Mouse (Mus musculus) layer of hippocampus, postnatal 25 days (tissue): ENCODE measurements around the gene Insr. TPM values are rescaled to one million over a fixed set of nuclear protein-coding genes. Genes with fewer than 3 reads are reported as not detected.
"Not testable (repeated sequence)": the region's sequence is repeated elsewhere in the genome, so short reads cannot be mapped to it uniquely, and the experiment has no call there.

Experiments
- DNase-seq, 2 experiments: peaks; one replicate each; pipeline ENCODE4 v3.0.0; 2022; ENCODE audit warnings: mixed read lengths in 2 of 2, low spot score in 1 of 2; ENCODE audit errors: extremely low spot score in 1 of 2
- total RNA-seq, 2 experiments: library from RNA; stranded (reverse); gene quantifications; 2 replicates each; pipeline ENCODE4 v1.2.3; 2021

Insr gene
- total RNA-seq = 10 to 100 TPM; 40.9 to 52.6 TPM

DNA sequence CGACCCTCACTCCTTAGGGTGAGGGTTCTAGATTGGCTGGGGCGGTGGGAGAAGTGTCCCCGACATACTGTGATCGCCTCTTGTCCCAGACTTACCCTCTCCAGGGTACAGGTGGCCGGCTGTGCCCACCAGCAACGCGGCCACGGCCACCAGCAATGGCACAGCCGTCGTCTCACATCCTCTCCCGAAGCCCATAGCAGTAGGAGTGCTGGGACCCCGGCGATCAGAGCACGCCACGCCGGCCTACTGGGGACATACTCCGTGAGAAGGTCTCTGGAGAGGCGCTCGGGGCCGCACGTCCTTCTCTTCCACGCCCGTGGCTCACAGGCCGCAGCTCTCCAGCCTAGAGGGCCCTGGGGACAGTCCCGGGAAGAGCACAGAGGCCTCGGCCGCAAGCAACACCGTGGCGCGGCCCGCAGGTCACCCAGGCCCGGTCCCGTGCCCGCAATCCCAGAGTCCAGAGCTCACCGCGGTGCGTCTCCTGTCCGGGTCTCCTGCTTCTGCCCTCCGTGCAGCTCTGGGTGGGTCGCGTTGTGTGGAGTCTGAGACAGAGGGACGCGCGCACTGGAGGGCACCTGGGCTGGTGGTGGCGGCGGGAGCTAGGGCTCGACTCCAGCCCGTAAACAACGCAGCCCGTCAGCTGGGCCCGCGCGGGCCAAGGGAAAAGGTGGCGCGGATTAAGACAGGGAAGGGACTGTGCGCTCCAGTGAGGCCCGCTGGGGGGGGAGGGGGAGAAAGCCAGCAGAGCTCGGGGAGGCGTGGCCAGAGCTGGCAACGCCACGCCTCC lies at the start of gene Insr:
Insr (minus strand) TSS at position 684 of the 787 bp plus-strand sequence.
- DNase-seq = peak; percentile 94 to 95

GRCm38 (mm10) chr8:3327538-3328245 lies 48.3 kb upstream of the Insr start:
- no peak for DNase-seq

GRCm38 (mm10) chr8:3327056-3327455 lies 47.6 kb upstream of the Insr start:
- DNase-seq = no peak

- no peak for DNase-seq
These were observed 44.8 kb upstream of the Insr start for GRCm38 (mm10) chr8:3324253-3324652.

DNA sequence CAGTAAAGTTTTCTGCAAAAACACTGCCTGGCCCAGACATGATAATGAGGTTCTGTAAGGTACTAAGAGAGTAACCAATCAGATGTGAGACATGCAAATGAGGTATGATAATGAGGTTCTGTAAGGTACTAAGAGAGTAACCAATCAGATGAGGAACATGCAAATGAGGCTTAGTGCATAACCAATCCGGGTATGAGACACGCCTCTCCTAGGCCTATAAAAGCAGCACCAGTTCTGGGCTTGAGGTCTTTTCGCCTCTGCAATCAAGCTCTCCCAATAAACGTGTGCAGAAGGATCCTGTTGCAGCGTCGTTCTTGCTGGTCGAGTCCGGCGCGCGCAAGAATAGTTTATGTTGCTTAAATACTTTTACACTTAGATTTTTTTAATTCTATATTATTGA lies 39.9 kb upstream of the Insr start:
- DNase-seq = not testable (repeated sequence)

DNA sequence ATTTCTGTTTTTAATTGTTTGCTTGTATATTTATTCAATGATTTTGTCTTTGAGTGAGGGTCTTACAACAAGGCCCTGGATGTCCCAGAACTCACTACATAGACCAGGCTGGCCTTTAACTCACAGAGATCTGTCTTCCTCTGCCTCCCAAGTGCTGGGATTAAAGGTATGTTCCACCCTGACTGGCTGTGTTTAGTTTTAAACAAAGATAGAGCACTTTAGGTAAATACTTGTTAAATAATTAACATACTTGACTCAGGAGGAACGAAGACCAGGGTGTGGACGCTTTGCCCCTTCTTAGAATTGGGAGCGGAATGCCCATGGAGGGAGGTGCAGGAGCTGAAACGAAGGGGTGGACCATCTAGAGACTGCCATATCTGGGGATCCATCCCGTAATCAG lies 37.2 kb upstream of the Insr start:
- no peak for DNase-seq

DNA sequence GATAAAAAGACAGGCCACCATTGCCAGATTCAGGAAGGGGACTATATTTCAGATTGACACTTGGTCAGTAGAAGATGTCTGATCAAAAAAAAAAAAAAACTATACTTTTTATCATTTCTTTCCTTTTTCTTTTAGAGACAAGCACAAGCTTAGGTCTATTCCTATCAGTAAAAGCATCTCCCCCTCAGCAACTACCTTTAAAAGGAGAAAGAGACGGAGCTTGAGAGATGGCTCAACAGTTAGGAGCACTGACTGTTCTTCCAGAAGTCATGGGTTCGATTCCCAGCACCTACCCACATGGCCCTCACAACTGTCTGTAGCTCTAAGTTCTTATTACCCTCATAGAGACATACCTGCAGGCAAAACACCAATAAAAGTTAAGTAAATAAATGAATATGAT lies 34.9 kb upstream of the Insr start:
- DNase-seq = no peak

GRCm38 (mm10) chr8:3313843-3314242 lies 34.4 kb upstream of the Insr start:
- DNase-seq = no peak

DNA sequence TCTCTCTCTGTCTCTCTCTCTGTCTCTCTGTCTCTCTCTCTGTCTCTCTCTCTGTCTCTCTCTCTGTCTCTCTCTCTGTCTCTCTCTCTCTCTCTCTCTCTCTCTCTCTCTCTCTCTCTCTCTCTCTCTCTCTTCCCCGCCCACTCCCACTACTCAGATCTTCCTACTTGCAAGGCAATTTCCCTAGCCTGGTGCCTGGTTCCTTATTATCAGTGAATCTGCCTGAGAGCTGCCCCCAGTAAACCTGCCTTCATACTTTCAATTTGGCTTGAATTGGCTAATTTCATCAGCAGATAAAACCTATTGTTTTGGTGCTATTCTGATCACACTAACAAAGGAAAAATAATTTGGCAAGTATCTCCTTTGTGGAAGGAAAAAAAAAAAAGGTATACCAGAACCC lies 34.0 kb upstream of the Insr start:
- DNase-seq = not testable (repeated sequence)

DNA sequence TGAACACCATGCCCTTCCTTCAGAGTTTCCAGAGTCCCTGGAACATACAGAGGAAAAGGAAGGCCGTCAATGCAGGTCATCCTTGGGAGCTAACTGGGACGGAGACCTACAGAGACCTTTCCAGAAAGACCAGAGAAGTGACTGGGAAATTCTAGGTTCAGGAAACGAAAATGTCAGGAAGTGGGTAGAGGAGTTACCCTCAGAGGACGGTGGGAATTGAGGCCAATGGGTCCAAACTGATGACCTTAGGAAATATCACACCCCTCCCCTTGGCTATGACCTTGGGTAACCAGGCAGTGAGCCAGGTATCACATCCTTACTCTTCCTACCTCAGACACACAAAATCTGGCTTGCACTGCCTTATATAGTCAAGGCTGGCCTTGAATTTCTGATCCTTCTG lies 32.1 kb upstream of the Insr start:
- no peak for DNase-seq

- DNase-seq = no peak
These were observed 30.2 kb upstream of the Insr start for GRCm38 (mm10) chr8:3309636-3310035.

DNA sequence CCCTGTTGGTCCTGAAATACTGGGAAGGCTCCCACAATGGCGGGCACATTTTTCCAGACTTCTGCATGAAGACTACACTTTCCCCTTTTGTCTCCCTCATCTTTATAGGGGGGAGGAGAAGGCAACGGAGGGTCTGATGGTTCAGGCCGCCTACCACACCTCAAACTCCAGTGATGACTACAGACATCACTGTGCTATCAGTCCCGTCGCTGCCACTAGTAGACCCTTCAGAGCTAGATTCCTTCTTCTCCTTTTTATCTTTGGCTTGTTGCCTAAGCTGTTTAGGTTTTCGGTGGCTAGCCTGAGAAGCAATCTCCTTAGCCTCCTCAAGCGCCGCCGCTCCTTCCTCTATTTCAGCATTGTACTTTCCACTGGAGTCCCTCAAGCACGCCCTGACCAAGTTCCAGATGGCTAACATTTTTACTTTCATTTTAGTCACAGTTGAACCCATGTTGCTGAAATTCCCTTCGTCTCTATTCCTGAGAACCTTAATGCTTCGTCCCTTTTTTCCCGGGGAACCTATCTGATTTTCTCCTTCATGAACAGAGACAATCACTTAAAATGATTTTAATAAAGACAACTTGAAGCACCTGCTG lies 28.9 kb upstream of the Insr start:
- not testable (repeated sequence) for DNase-seq

GRCm38 (mm10) chr8:3302131-3302530 lies 22.7 kb upstream of the Insr start:
- DNase-seq = no peak

- DNase-seq = no peak
These were observed 19.9 kb upstream of the Insr start for GRCm38 (mm10) chr8:3299322-3299721.

DNA sequence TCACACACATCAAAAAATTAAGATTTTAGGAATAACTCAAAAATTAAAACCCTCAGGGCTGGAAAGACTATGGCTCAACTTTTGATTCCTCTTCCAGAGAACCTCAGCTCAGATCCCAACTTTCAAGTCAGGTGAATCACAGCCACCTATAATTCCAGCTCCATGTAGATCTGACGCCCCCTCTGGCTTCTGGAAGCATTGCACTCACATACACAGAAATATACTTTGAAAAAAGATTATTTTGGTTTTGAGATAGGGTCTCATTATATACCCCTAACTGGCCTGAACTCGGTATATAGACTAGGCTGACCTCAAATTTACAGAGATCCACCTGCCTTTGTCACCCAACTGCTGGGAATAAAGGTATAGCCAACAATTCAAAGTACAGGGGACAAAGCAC lies 6.4 kb upstream of the Insr start:
- DNase-seq = no peak

DNA sequence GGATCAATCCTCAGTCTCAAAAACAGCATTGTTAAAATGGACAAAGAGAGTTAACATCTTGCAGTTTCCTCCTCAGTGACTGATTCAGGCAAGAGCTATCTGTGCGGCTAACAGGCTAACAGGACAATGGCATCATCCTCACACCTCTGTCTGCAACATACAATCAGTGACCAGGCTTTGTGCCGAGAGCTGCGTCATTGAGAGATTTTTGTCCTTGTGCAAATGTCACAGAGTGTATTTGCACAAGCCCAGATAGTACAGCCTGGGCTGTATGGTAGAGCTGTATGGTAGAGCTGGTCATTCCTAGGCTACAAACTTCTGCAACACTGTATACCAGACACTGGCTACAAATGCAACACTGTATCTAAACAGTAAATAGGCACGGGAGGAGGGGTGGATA lies 5.2 kb upstream of the Insr start:
- no peak for DNase-seq

GRCm38 (mm10) chr8:3281296-3281695 lies 1.9 kb upstream of the Insr start:
- no peak for DNase-seq

- no peak for DNase-seq
These were observed 971 bp upstream of the Insr start for GRCm38 (mm10) chr8:3280266-3280910.

- DNase-seq = no peak
These were observed 282 bp upstream of the Insr start for GRCm38 (mm10) chr8:3279721-3280077.

DNA sequence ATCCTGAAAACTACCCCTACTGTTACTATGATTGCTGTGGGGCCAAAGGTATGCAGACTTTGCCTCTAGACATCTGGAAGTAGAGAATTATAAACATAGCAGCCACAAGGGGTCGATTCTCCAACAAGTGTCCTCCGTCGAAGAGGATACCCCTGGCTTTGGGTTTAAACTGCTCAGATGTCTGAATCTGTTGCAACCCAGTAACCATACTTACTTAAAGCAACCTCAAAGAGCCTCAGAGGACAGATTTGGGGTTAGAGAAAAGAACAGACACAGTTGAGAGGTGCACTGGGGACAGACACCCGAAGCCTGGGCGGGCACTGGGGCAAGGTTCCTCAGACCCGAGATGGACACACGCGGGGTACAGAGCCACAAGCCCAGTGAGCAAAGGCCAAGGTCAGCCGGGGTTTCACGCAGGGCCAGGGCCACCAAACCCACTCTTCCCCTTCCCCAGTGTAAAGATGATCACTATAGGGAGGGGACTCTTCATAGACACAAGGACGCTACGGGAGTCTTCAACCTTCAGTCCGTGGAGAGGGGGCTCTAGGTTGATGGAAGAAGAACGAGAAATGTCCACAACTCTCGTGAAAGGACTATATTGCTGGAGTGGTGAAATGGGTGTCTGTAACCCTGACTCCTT lies 1.1 kb downstream of the Insr start:
- no peak for DNase-seq

- no peak for DNase-seq
These were observed 2.2 kb downstream of the Insr start for GRCm38 (mm10) chr8:3277266-3277665.
